Mouse (Mus musculus) hindbrain, embryonic 16.5 days (tissue): ENCODE results near the gene Prpsap2. TPM values are rescaled to one million over a fixed set of nuclear protein-coding genes. Genes with fewer than 3 reads are reported as not detected.
"Not testable (repeated sequence)": the region's sequence is repeated elsewhere in the genome, so short reads cannot be mapped to it uniquely, and the experiment has no call there.

ENCODE experiments used
- ATAC-seq: fragments of 200-750 bp; cut with Nextera tagmentation; 2 replicates; pipeline ENCODE4 v1.8.0; 2017; ENCODE audit warnings: moderate TSS enrichment, moderate library complexity
- H3K27ac ChIP-seq: fragments of 300-500 bp; sonication (generic); 2 replicates; pipeline ENCODE4 v1.5.1; 2014; ENCODE audit warnings: low read depth, mild to moderate bottlenecking, control low read depth, low read length, moderate library complexity
- H3K27me3 ChIP-seq: fragments of 300-500 bp; sonication (generic); replicated peaks from 2 replicates; pipeline ENCODE4 v1.6.1; 2014; ENCODE audit warnings: low read length; ENCODE audit not compliant: control insufficient read depth, insufficient read depth
- H3K36me3 ChIP-seq: fragments of 300-500 bp; sonication (generic); 2 replicates; pipeline ENCODE4 v1.6.1; 2014; ENCODE audit warnings: mild to moderate bottlenecking, low read length, moderate library complexity, mixed read lengths; ENCODE audit not compliant: control insufficient read depth, insufficient read depth
- H3K4me1 ChIP-seq: fragments of 300-500 bp; sonication (generic); 2 replicates; pipeline ENCODE4 v1.6.1; 2014; ENCODE audit warnings: low read depth, low read length; ENCODE audit not compliant: control insufficient read depth, insufficient read depth
- H3K4me2 ChIP-seq: fragments of 300-500 bp; sonication (generic); 2 replicates; pipeline ENCODE4 v1.6.1; 2014; ENCODE audit warnings: mild to moderate bottlenecking, low read length, control low read depth, moderate library complexity
- H3K4me3 ChIP-seq: fragments of 300-500 bp; sonication (generic); 2 replicates; pipeline ENCODE4 v1.5.1; 2014; ENCODE audit warnings: mild to moderate bottlenecking, low read length, control low read depth, moderate library complexity
- H3K9ac ChIP-seq: fragments of 300-500 bp; sonication (generic); 2 replicates; pipeline ENCODE4 v1.6.1; 2014; ENCODE audit warnings: low read depth, mild to moderate bottlenecking, control low read depth, low read length, moderate library complexity
- H3K9me3 ChIP-seq: fragments of 300-500 bp; sonication (generic); 2 replicates; pipeline ENCODE4 v1.6.1; 2014; ENCODE audit warnings: mild to moderate bottlenecking, low read length, moderate library complexity; ENCODE audit not compliant: control insufficient read depth
- WGBS: fragments of 180-500 bp; shearing (Covaris S2); extraction: QIAGEN DNeasy Blood & Tissue Kit; methylation state at CpG from one replicate; pipeline ENCODE4 v1.1.7; 2014; 5-methylcytosine and 5-hydroxymethylcytosine counted together
- polyA plus RNA-seq: library from polyadenylated mRNA; unstranded; fragments of >200 nt; fragmentation: Nextera tagmentation; extraction: Ambion mirVana; gene quantifications from 2 replicates; pipeline ENCODE4 v1.2.1, GENCODE M21; 2015

The Prpsap2 gene
- 47.7 and 50.2 TPM in 2 replicates for polyA plus RNA-seq

DNA sequence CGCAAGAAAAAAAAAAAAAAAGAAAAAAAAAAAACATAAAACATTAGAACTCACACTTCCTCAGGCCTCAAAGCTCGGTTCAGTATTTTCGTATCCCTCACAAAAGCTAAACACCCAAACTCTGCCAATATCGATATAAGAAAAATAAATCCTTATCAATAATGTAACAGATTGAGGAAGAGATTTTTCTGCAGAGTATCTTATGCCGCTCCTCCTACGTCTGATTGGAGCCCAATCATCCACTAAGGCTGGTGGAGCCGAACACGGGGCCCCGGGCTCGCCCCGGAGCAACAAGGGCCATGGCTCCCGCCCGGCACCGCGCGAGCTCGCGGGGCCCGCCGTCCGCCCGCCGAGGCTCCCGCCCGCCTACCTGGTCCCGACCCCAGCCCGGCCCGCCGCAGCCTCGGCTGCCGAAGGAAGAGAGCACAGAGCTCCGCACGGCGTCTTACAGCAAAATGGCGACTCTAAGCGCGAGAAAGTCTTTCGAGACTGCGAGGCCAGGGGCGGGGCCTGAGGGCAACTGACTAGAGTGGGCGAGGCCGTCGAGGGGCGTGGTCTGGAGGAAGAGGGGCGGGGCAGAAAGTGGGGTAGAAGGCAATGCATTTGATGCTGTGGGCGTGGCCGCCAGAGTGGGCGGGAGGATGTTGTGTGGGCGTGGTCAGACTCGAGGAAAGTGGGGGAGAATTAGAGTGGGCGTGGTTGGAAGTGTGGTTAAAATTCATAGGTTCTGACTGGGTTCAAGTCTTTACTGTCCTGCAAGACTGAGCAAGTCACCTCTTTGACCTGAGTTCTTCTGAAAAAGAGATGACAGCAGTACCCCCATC is at the start of gene Prpsap2:
Gene Prpsap2 (minus strand): TSS at position 505 of the 824 bp plus-strand sequence.
- H3K4me3 ChIP-seq: peak within 1 kb of the TSS; percentile 75
- no peaks in the 10 kb centered on the region for H3K9me3 ChIP-seq
- WGBS: under 1% methylated on average over 45 of the region's 51 CpGs
- peak within 1 kb of the TSS; percentile 85 for H3K9ac ChIP-seq
- H3K36me3 ChIP-seq: no peaks in the 10 kb centered on the region
- H3K4me1 ChIP-seq: peaks cover 5% of the 10 kb centered on the region
- H3K27me3 ChIP-seq: no peaks in the 10 kb centered on the region
- peak; percentile 94 for ATAC-seq
- H3K27ac ChIP-seq: peak within 1 kb of the TSS; percentile 93
- peak within 1 kb of the TSS; percentile 65 for H3K4me2 ChIP-seq

GRCm38 (mm10) chr11:61809793-61810192 is 47.9 kb upstream of the Prpsap2 start:
- no peaks in the 10 kb centered on the region for H3K27me3 ChIP-seq
- no peaks in the 10 kb centered on the region for H3K4me1 ChIP-seq
- no peak overlapping the region for H3K4me3 ChIP-seq
- no peak overlapping the region for H3K4me2 ChIP-seq
- WGBS: 27% methylated on average over 4 of the region's 4 CpGs
- H3K36me3 ChIP-seq: peaks cover 25% of the 10 kb centered on the region
- H3K27ac ChIP-seq: no peak overlapping the region
- ATAC-seq: no peak
- H3K9me3 ChIP-seq: no peaks in the 10 kb centered on the region
- H3K9ac ChIP-seq: no peak overlapping the region

GRCm38 (mm10) chr11:61808551-61809117 is 46.7 kb upstream of the Prpsap2 start:
- H3K36me3 ChIP-seq: peaks cover 22% of the 10 kb centered on the region
- WGBS: 91% methylated on average over 2 of the region's 2 CpGs

GRCm38 (mm10) chr11:61793441-61793840 is 31.6 kb upstream of the Prpsap2 start:
- Histone ChIP-seq H3K36me3 (peaks cover 19% of the 10 kb centered on the region), H3K4me3 (no peak overlapping the region), H3K27me3 (no peaks in the 10 kb centered on the region), H3K4me1 (no peaks in the 10 kb centered on the region), H3K27ac (no peak overlapping the region), H3K4me2 (no peak overlapping the region), H3K9ac (no peak overlapping the region), H3K9me3 (no peaks in the 10 kb centered on the region)
- 90% methylated on average over 1 of the region's 1 CpGs for WGBS
- ATAC-seq: no peak

More at GRCm38 (mm10) chr11:61808551-61809117, 46.7 kb upstream of the Prpsap2 start:
- Histone ChIP-seq H3K27ac (no peak overlapping the region), H3K4me1 (no peaks in the 10 kb centered on the region), H3K9me3 (no peaks in the 10 kb centered on the region), H3K4me3 (no peak overlapping the region), H3K4me2 (no peak overlapping the region), H3K27me3 (no peaks in the 10 kb centered on the region), H3K9ac (no peak overlapping the region)
- no peak for ATAC-seq

- ATAC-seq: no peak
- 96% methylated on average over 1 of the region's 1 CpGs for WGBS
- no peak overlapping the region for H3K27ac ChIP-seq
- H3K27me3 ChIP-seq: no peaks in the 10 kb centered on the region
- no peaks in the 10 kb centered on the region for H3K9me3 ChIP-seq
- no peak overlapping the region for H3K4me3 ChIP-seq
- H3K36me3 ChIP-seq: peaks cover 23% of the 10 kb centered on the region
- no peak overlapping the region for H3K4me2 ChIP-seq
- H3K9ac ChIP-seq: no peak overlapping the region
- no peaks in the 10 kb centered on the region for H3K4me1 ChIP-seq
Observed at GRCm38 (mm10) chr11:61788550-61788949, 26.7 kb upstream of the Prpsap2 start.

GRCm38 (mm10) chr11:61782526-61782925 is 20.6 kb upstream of the Prpsap2 start:
- H3K4me3 ChIP-seq, H3K9me3 ChIP-seq, H3K27me3 ChIP-seq, H3K9ac ChIP-seq, ATAC-seq, H3K4me1 ChIP-seq, H3K27ac ChIP-seq, H3K4me2 ChIP-seq: not testable (repeated sequence)
- WGBS: 91% methylated on average over 3 of the region's 3 CpGs
- H3K36me3 ChIP-seq: peaks cover 30% of the 10 kb centered on the region

- peaks cover 17% of the 10 kb centered on the region for H3K36me3 ChIP-seq
- H3K27ac ChIP-seq: no peak overlapping the region
- no peak overlapping the region for H3K4me3 ChIP-seq
- no peaks in the 10 kb centered on the region for H3K9me3 ChIP-seq
- H3K4me1 ChIP-seq: no peaks in the 10 kb centered on the region
- ATAC-seq: no peak
- 88% methylated on average over 4 of the region's 4 CpGs for WGBS
- no peaks in the 10 kb centered on the region for H3K27me3 ChIP-seq
- H3K9ac ChIP-seq: no peak overlapping the region
- H3K4me2 ChIP-seq: no peak overlapping the region
Observed at GRCm38 (mm10) chr11:61774551-61775149, 12.8 kb upstream of the Prpsap2 start.

DNA sequence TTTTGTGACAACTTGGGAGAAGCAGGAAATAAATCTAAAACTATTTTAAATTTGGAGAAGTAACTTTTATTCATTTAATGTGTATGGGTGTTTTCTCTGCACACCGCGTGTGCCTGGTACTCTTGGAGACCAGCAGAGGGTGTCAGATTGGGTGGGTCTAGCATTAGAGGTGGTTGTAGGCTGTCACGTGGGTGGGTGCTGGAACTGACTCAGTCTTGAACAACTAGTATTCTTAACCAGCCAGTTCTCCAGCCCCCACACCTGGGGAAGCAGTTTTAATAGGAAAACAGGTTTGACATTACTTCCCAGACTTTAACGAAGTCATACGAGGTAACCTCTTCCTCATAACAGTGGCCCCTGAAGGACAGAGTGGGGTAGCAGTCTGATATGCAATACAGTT is 1.4 kb downstream of the Prpsap2 start:
- H3K4me1 ChIP-seq: peaks cover 5% of the 10 kb centered on the region
- no peaks in the 10 kb centered on the region for H3K27me3 ChIP-seq
- H3K27ac ChIP-seq: no peak overlapping the region
- peak overlapping the region; percentile 75 for H3K4me3 ChIP-seq
- H3K9ac ChIP-seq: no peak overlapping the region
- H3K4me2 ChIP-seq: peak overlapping the region; percentile 65
- peaks cover 4% of the 10 kb centered on the region; the same call in 1 of the 2 replicates for H3K36me3 ChIP-seq
- 66% methylated on average over 5 of the region's 5 CpGs for WGBS
- no peak for ATAC-seq
- no peaks in the 10 kb centered on the region for H3K9me3 ChIP-seq

DNA sequence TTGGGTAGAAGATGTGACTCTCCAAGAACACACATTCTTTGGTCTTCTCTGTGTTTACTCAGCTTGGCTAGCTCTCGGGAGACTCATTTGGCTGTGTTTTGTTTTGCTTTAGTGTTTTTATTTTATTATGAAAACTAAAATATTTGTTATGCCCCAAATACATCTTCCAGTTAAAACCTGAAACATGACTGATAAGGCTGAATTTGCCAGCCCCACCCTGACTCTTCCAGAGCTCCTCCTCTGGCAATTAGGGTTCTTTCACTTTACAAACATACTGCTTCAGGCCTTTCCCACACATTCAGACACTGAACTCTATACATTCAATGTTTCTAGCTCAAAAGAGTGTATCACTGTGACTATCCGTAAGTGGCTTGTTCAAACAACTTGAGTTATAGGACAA is 4.7 kb downstream of the Prpsap2 start:
- no peak for ATAC-seq

More for the DNA sequence above, 4.7 kb downstream of the Prpsap2 start:
- 87% methylated on average over 2 of the region's 2 CpGs for WGBS
- Histone ChIP-seq H3K9me3 (no peaks in the 10 kb centered on the region), H3K27ac (no peak overlapping the region), H3K4me3 (no peak overlapping the region), H3K4me2 (no peak overlapping the region), H3K9ac (no peak overlapping the region), H3K4me1 (peaks cover 5% of the 10 kb centered on the region), H3K27me3 (no peaks in the 10 kb centered on the region), H3K36me3 (peaks cover 21% of the 10 kb centered on the region)
